Mouse (Mus musculus) lung, postnatal 0 days (tissue): ENCODE results near the gene Slc25a29.
A peak's percentile ranks its signal among the peaks of the same experiment; 100 is the strongest.

ENCODE experiments used
- CTCF ChIP-seq: IDR thresholded peaks from 2 replicates; pipeline ENCODE4 v1.5.1; 2016; ENCODE audit warnings: antibody characterized with exemption, mild to moderate bottlenecking
- EP300 ChIP-seq: IDR thresholded peaks from 2 replicates; pipeline ENCODE4 v1.6.1; 2016; ENCODE audit warnings: antibody characterized with exemption, mild to moderate bottlenecking, control low read depth

GRCm38 (mm10) chr12:108792152-108792545 is 43.5 kb downstream of the Slc25a29 start:
- TF ChIP-seq CTCF: peak; percentile 33; the same call in 1 of the 2 replicates
- no peak for TF ChIP-seq EP300
